8 mouse cellular contexts compared by ENCODE assay signal in the genomic region with DNA sequence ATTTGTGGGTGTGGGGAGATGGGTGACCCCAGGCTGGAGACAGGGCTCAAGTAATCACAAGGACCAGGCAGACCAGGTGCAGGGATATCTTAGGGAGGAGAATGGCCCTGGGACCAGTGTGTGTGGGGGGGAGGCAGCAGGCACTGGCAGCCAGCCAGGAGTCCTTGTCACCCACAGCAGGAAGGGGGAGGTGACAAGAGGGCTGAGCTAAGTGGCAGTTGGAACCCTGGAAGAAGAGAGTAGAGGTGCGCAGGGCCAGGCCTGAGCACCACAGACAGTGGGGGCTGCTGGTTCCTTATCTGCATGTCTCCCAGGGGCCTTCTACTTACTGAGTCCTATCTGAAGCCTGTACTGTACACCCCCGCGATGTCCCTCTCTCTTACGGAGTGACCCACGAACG. TPM values are rescaled to one million over a fixed set of nuclear protein-coding genes. Genes with fewer than 3 reads are reported as not detected.
DNase-seq lines count a peak whose midpoint lies in the region; ATAC-seq and TF ChIP-seq lines count a peak whose summit lies in the region.

No protein-coding gene starts in this region.

- peak overlapping the region; percentile 85 for H3K27ac ChIP-seq in heart, adult 2 months
- H3K27ac ChIP-seq in liver, embryonic 14.5 days = peak overlapping the region; percentile 70
- peak overlapping the region; percentile 83 for H3K27ac ChIP-seq in stomach, embryonic 15.5 days

- no peaks in the 10 kb centered on the region for H3K9me3 ChIP-seq in liver, embryonic 14.5 days (ENCODE audit: control insufficient read depth, low read length)
- H3K9me3 ChIP-seq in stomach, embryonic 15.5 days = no peaks in the 10 kb centered on the region

- H3K4me2 ChIP-seq in liver, embryonic 14.5 days (ENCODE audit: low read depth) = peak overlapping the region; percentile 46
- H3K4me2 ChIP-seq in stomach, embryonic 15.5 days = no peak overlapping the region

- intact Hi-C loops in heart, adult 2 months (cut with DNase I) = no loop called here
- intact Hi-C loops in left cerebral cortex, postnatal 14 days (cut with DNase I) = no loop called here

- no peak overlapping the region for H3K4me3 ChIP-seq in heart, adult 2 months
- no peak overlapping the region for H3K4me3 ChIP-seq in liver, embryonic 14.5 days (ENCODE audit: insufficient read depth in 1 of 2, low read depth in 2 of 2, low read length in 2 of 2)
- no peak overlapping the region for H3K4me3 ChIP-seq in stomach, embryonic 15.5 days (replicated peaks)

- WGBS in heart, adult 2 months = 42% methylated on average over 6 of the region's 6 CpGs
- WGBS in liver, embryonic 14.5 days (ENCODE audit: insufficient replicate concordance) = 13% methylated on average over 6 of the region's 6 CpGs
- 50% methylated on average over 6 of the region's 6 CpGs for WGBS in stomach, embryonic 15.5 days

- peak; percentile 28; the same call in 1 of the 2 replicates for TF ChIP-seq EP300 in heart, adult 2 months (IDR thresholded peaks at IDR 0.05; ENCODE audit: insufficient read depth, low read depth, low read length)
- peak; percentile 32; the same call in 1 of the 2 replicates for TF ChIP-seq EP300 in liver, embryonic 14.5 days (IDR thresholded peaks at IDR 0.05; ENCODE audit: low read depth)

- H3K9ac ChIP-seq in heart, adult 2 months (ENCODE audit: low read depth, low read length) = no peak overlapping the region
- peak overlapping the region; percentile 28 for H3K9ac ChIP-seq in liver, embryonic 14.5 days (replicated peaks)
- no peak overlapping the region for H3K9ac ChIP-seq in stomach, embryonic 15.5 days

- peak; percentile 31; the same call in 1 of the 2 replicates for TF ChIP-seq POLR2A in heart, adult 2 months (IDR thresholded peaks at IDR 0.05; ENCODE audit: insufficient read depth, low read depth, low read length)

- no peaks in the 10 kb centered on the region for H3K27me3 ChIP-seq in heart, adult 2 months (ENCODE audit: control insufficient read depth, insufficient read depth, low read length)
- H3K27me3 ChIP-seq in liver, embryonic 14.5 days (ENCODE audit: control insufficient read depth, insufficient read depth, low read length) = no peaks in the 10 kb centered on the region; the same call in 1 of the 2 replicates
- H3K27me3 ChIP-seq in stomach, embryonic 15.5 days (replicated peaks) = 0 out of 2 replicates have a peak, but pooled peaks cover under 1% of the 10 kb centered on the region

- DNase-seq in cerebellum, adult 9-11 months = peak; percentile 24
- peak; percentile 61 to 70 for DNase-seq in heart, adult 2 months
- DNase-seq in liver, embryonic 14.5 days (ENCODE audit: low read depth in 3 of 3, low spot score in 3 of 3) = peak; percentile 41 to 56 (median 44)
- DNase-seq in left cerebral cortex, postnatal 14 days (ENCODE audit: low spot score in 2 of 2) = no peak
- no peak for DNase-seq in layer of hippocampus, postnatal 14 days (ENCODE audit: low spot score in 2 of 2)

- TF ChIP-seq CTCF in heart, adult 2 months (IDR thresholded peaks at IDR 0.05) = no peak
- TF ChIP-seq CTCF in liver, embryonic 14.5 days (IDR thresholded peaks at IDR 0.05; ENCODE audit: low read depth) = no peak

- no peaks in the 10 kb centered on the region for H3K79me2 ChIP-seq in heart, adult 2 months (replicated peaks; ENCODE audit: control insufficient read depth, insufficient read depth, low read length)

- H3K36me3 ChIP-seq in heart, adult 2 months (ENCODE audit: control insufficient read depth, insufficient read depth, low read length) = no peaks in the 10 kb centered on the region
- no peaks in the 10 kb centered on the region for H3K36me3 ChIP-seq in liver, embryonic 14.5 days (replicated peaks; ENCODE audit: control insufficient read depth, insufficient read depth, low read depth)
- H3K36me3 ChIP-seq in stomach, embryonic 15.5 days = no peaks in the 10 kb centered on the region

- peaks cover 11% of the 10 kb centered on the region for H3K4me1 ChIP-seq in heart, adult 2 months (ENCODE audit: control insufficient read depth, insufficient read depth, low read length)
- peaks cover 31 to 35% of the 10 kb centered on the region in 2 experiments for H3K4me1 ChIP-seq in liver, embryonic 14.5 days (replicated peaks; ENCODE audit: control insufficient read depth in 2 of 2, insufficient read depth in 2 of 2, low read length in 1 of 2)
- H3K4me1 ChIP-seq in stomach, embryonic 15.5 days = peaks cover 33% of the 10 kb centered on the region

- ATAC-seq in cerebellum, adult (ENCODE audit: insufficient number of reproducible peaks, low FRiP score, low TSS enrichment) = no peak
- ATAC-seq in CD4-positive, CD25-positive, alpha-beta regulatory T cell, adult 4 months = peak; percentile 39
- ATAC-seq in liver, embryonic 14.5 days (ENCODE audit: insufficient read depth) = peak; percentile 74
- peak; percentile 49 for ATAC-seq in stomach, embryonic 15.5 days (ENCODE audit: insufficient read depth, low FRiP score, low read depth)

RNA-seq across cellular contexts. Expression of a gene that starts 7.0 kb away (rescaled TPM):
- 10 to 100 TPM in 1 of 2 experiments, 1 to 10 TPM in 1; 6.7 to 11.6 TPM for polyA plus RNA-seq in CD4-positive, CD25-positive, alpha-beta regulatory T cell, adult 4 months (2017; shearing (Covaris generic))
- total RNA-seq in heart, adult 2 months (2021) = 1 to 10 TPM; 7.7 to 8.5 TPM
- 18.8 and 21.1 TPM in 2 replicates for polyA plus RNA-seq in heart, adult 2 months (2012; rRNA removed)
- 3.3 and 3.9 TPM in 2 replicates for polyA plus RNA-seq in liver, embryonic 14.5 days (2012; rRNA removed)
- 2.7 and 3.4 TPM in 2 replicates for polyA plus RNA-seq in liver, embryonic 14.5 days (2014; fragmentation: Nextera tagmentation; extraction: Ambion mirVana)
- polyA plus RNA-seq in stomach, embryonic 15.5 days (2015; fragmentation: Nextera tagmentation; extraction: Ambion mirVana) = 13.0 and 15.7 TPM in 2 replicates
- total RNA-seq in left cerebral cortex, postnatal 14 days (2021) = 10 to 100 TPM; 10.7 to 11.1 TPM
- total RNA-seq in layer of hippocampus, postnatal 14 days (2021) = 10 to 100 TPM; 10.0 to 10.1 TPM

RNA-seq across cellular contexts. Expression of a gene that starts 7.1 kb away (rescaled TPM):
- polyA plus RNA-seq in CD4-positive, CD25-positive, alpha-beta regulatory T cell, adult 4 months (2017; shearing (Covaris generic)) = not detected
- 1 to 10 TPM in 1 of 2 experiments, under 1 TPM in 1; 0.91 to 1.5 TPM for total RNA-seq in heart, adult 2 months (2021)
- 1.6 and 2.6 TPM in 2 replicates for polyA plus RNA-seq in heart, adult 2 months (2012; rRNA removed)
- not detected in 2 replicates for polyA plus RNA-seq in liver, embryonic 14.5 days (2012; rRNA removed)
- not detected in 2 replicates for polyA plus RNA-seq in liver, embryonic 14.5 days (2014; fragmentation: Nextera tagmentation; extraction: Ambion mirVana)
- polyA plus RNA-seq in stomach, embryonic 15.5 days (2015; fragmentation: Nextera tagmentation; extraction: Ambion mirVana) = 0.22 TPM in 1 of 2 replicates, not detected in the other
- total RNA-seq in left cerebral cortex, postnatal 14 days (2021) = 1 to 10 TPM in 1 of 2 experiments, under 1 TPM in 1; 0.78 to 1.0 TPM
- under 1 TPM; 0.28 to 0.38 TPM for total RNA-seq in layer of hippocampus, postnatal 14 days (2021)

RNA-seq across cellular contexts. Expression of a gene that starts 9.7 kb away (rescaled TPM):
- not detected for polyA plus RNA-seq in CD4-positive, CD25-positive, alpha-beta regulatory T cell, adult 4 months (2017; shearing (Covaris generic))
- total RNA-seq in heart, adult 2 months (2021) = 1,000 to 10,000 TPM; 1,095 to 3,136 TPM
- polyA plus RNA-seq in heart, adult 2 months (2012; rRNA removed) = 1,250 and 1,827 TPM in 2 replicates
- 0.03 TPM in 1 of 2 replicates, not detected in the other for polyA plus RNA-seq in liver, embryonic 14.5 days (2012; rRNA removed)
- polyA plus RNA-seq in liver, embryonic 14.5 days (2014; fragmentation: Nextera tagmentation; extraction: Ambion mirVana) = not detected in 2 replicates
- polyA plus RNA-seq in stomach, embryonic 15.5 days (2015; fragmentation: Nextera tagmentation; extraction: Ambion mirVana) = 0.23 and 0.43 TPM in 2 replicates
- total RNA-seq in left cerebral cortex, postnatal 14 days (2021) = 10 to 100 TPM in 1 of 2 experiments, 1 to 10 TPM in 1; 8.8 to 13.1 TPM
- 1 to 10 TPM in 1 of 2 experiments, under 1 TPM in 1; 0.94 to 1.3 TPM for total RNA-seq in layer of hippocampus, postnatal 14 days (2021)

RNA-seq across cellular contexts. Expression of a gene that starts 19.0 kb away (rescaled TPM):
- under 1 TPM; 0.07 to 0.23 TPM for polyA plus RNA-seq in CD4-positive, CD25-positive, alpha-beta regulatory T cell, adult 4 months (2017; shearing (Covaris generic))
- total RNA-seq in heart, adult 2 months (2021) = 1 to 10 TPM; 6.6 to 6.9 TPM
- 8.4 and 9.2 TPM in 2 replicates for polyA plus RNA-seq in heart, adult 2 months (2012; rRNA removed)
- polyA plus RNA-seq in liver, embryonic 14.5 days (2012; rRNA removed) = 1.1 and 1.2 TPM in 2 replicates
- 1.6 TPM in 2 replicates for polyA plus RNA-seq in liver, embryonic 14.5 days (2014; fragmentation: Nextera tagmentation; extraction: Ambion mirVana)
- polyA plus RNA-seq in stomach, embryonic 15.5 days (2015; fragmentation: Nextera tagmentation; extraction: Ambion mirVana) = 40.6 and 42.4 TPM in 2 replicates
- total RNA-seq in left cerebral cortex, postnatal 14 days (2021) = 1 to 10 TPM; 2.0 to 3.2 TPM
- 1 to 10 TPM; 2.4 to 2.9 TPM for total RNA-seq in layer of hippocampus, postnatal 14 days (2021)

RNA-seq across cellular contexts. Expression of a gene that starts 35.1 kb away (rescaled TPM):
- polyA plus RNA-seq in CD4-positive, CD25-positive, alpha-beta regulatory T cell, adult 4 months (2017; shearing (Covaris generic)) = 10 to 100 TPM; 41.2 to 63.9 TPM
- 10 to 100 TPM; 19.0 to 24.3 TPM for total RNA-seq in heart, adult 2 months (2021)
- 58.3 and 62.3 TPM in 2 replicates for polyA plus RNA-seq in heart, adult 2 months (2012; rRNA removed)
- polyA plus RNA-seq in liver, embryonic 14.5 days (2012; rRNA removed) = 15.7 and 16.8 TPM in 2 replicates
- 11.6 and 11.9 TPM in 2 replicates for polyA plus RNA-seq in liver, embryonic 14.5 days (2014; fragmentation: Nextera tagmentation; extraction: Ambion mirVana)
- polyA plus RNA-seq in stomach, embryonic 15.5 days (2015; fragmentation: Nextera tagmentation; extraction: Ambion mirVana) = 41.1 and 46.4 TPM in 2 replicates
- 10 to 100 TPM; 24.9 to 27.2 TPM for total RNA-seq in left cerebral cortex, postnatal 14 days (2021)
- 10 to 100 TPM; 22.6 to 24.8 TPM for total RNA-seq in layer of hippocampus, postnatal 14 days (2021)

Comparison
In these comparisons a context has a peak if more than half of its experiments do, and no peak if none do; other contexts are left out.
1. DNase-seq: peak in cerebellum, adult 9-11 months (single experiment), heart, adult 2 months (2 of 2) and liver, embryonic 14.5 days (3 of 3); none in left cerebral cortex, postnatal 14 days (0 of 2) and layer of hippocampus, postnatal 14 days (0 of 2).
2. RNA of a gene that starts 9.7 kb away (polyA plus RNA-seq): 1,250 to 1,827 TPM in heart, adult 2 months; 0.23 to 0.43 TPM in stomach, embryonic 15.5 days, 0.03 TPM in liver, embryonic 14.5 days and not detected in CD4-positive, CD25-positive, alpha-beta regulatory T cell, adult 4 months; every median in the first group is over 100 times any median in the second.
3. Peak in every context shown above with its lines, with median percentiles within 50 percentile points of each other: H3K27ac ChIP-seq.